Mouse (Mus musculus) CH12.LX (cell line): ENCODE results near the gene Pigu.

Experiments used
- CHD1 ChIP-seq: IDR thresholded peaks from 2 replicates; pipeline ENCODE4 v1.6.1; 2012; ENCODE audit warnings: low read depth, low read length, improper control_type of control experiment, inconsistent platforms
- CTCF ChIP-seq, 2 experiments: IDR thresholded peaks in 1 of 2; conservative IDR thresholded peaks in 1 of 2; 2 replicates each; pipeline ENCODE4 v1.5.1; 2011 to 2012; ENCODE audit warnings: low read depth in 2 of 2, low read length in 2 of 2, improper control_type of control experiment in 1 of 2, inconsistent platforms in 1 of 2, mild to moderate bottlenecking in 1 of 2, moderate library complexity in 1 of 2
- EP300 ChIP-seq: IDR thresholded peaks from 2 replicates; pipeline ENCODE4 v1.6.1; 2011; ENCODE audit warnings: low read length, improper control_type of control experiment
- IRF4 ChIP-seq: IDR thresholded peaks from 2 replicates; pipeline ENCODE4 v1.6.1; 2014; ENCODE audit warnings: low read depth, mild to moderate bottlenecking, inconsistent platforms, low read length, improper control_type of control experiment
- MAX ChIP-seq: IDR thresholded peaks from 2 replicates; pipeline ENCODE4 v1.6.1; 2011; ENCODE audit warnings: low read length, improper control_type of control experiment
- NELFE ChIP-seq: IDR thresholded peaks from 2 replicates; pipeline ENCODE4 v1.6.1; 2011; ENCODE audit warnings: low read depth, low read length, improper control_type of control experiment
- POLR2AphosphoS2 ChIP-seq: IDR thresholded peaks from 2 replicates; pipeline ENCODE4 v1.6.1; 2011; ENCODE audit warnings: low read depth, low read length, improper control_type of control experiment
- USF1 ChIP-seq: IDR thresholded peaks from 2 replicates; pipeline ENCODE4 v1.6.1; 2014; ENCODE audit warnings: low read depth, mild to moderate bottlenecking, inconsistent platforms, low read length, improper control_type of control experiment
- USF2 ChIP-seq: conservative IDR thresholded peaks from 2 replicates; pipeline ENCODE4 v1.6.1; 2011; ENCODE audit warnings: low read depth, low read length, improper control_type of control experiment

- TF ChIP-seq CTCF (conservative IDR thresholded peaks at IDR 0.05 in 1 of 2, IDR thresholded peaks at IDR 0.05 in 1 of 2; ENCODE audit: low read depth in 2 of 2, low read length in 2 of 2), result no peak
- TF ChIP-seq IRF4, result no peak
- no peak for TF ChIP-seq CHD1
- no peak for TF ChIP-seq USF2
- no peak for TF ChIP-seq NELFE
- TF ChIP-seq USF1, result no peak
- no peak for TF ChIP-seq EP300
- no peak for TF ChIP-seq POLR2AphosphoS2
- TF ChIP-seq MAX, result no peak
Measured at GRCm38 (mm10) chr2:155388573-155388972, 31.3 kb upstream of the Pigu start.
